Mouse (Mus musculus) kidney, embryonic 16.5 days (tissue): ENCODE measurements at regions not wholly inside any gene's neighbourhood (a gene's known extent, or its start where the extent isn't known, plus 50 kb on each side); places are given as distances from the start of the nearest gene placed in this dataset.

Experiments
- ATAC-seq: fragments of 200-750 bp; cut with Nextera tagmentation; 2 replicates; pipeline ENCODE4 v1.8.0; 2017; ENCODE audit warnings: moderate TSS enrichment; ENCODE audit not compliant: low FRiP score, low TSS enrichment
- H3K27ac ChIP-seq: fragments of 300-500 bp; sonication (generic); 2 replicates; pipeline ENCODE4 v1.5.1; 2014; ENCODE audit warnings: low read length
- H3K27me3 ChIP-seq: fragments of 300-500 bp; sonication (generic); 2 replicates; pipeline ENCODE4 v1.6.1; 2014; ENCODE audit warnings: low read length, control low read depth, mixed read lengths; ENCODE audit not compliant: insufficient read depth
- H3K36me3 ChIP-seq: fragments of 300-500 bp; sonication (generic); 2 replicates; pipeline ENCODE4 v1.6.1; 2014; ENCODE audit warnings: low read length, control low read depth, mixed read lengths; ENCODE audit not compliant: insufficient read depth
- H3K4me1 ChIP-seq: fragments of 300-500 bp; sonication (generic); 2 replicates; pipeline ENCODE4 v1.6.1; 2014; ENCODE audit warnings: low read length, control low read depth, mixed read lengths; ENCODE audit not compliant: insufficient read depth
- H3K4me2 ChIP-seq: fragments of 300-500 bp; sonication (generic); replicated peaks from 2 replicates; pipeline ENCODE4 v1.6.1; 2014; ENCODE audit warnings: low read depth, low read length
- H3K4me3 ChIP-seq: fragments of 300-500 bp; sonication (generic); 2 replicates; pipeline ENCODE4 v1.5.1; 2014; ENCODE audit warnings: mild to moderate bottlenecking, low read length
- H3K9ac ChIP-seq: fragments of 300-500 bp; sonication (generic); replicated peaks from 2 replicates; pipeline ENCODE4 v1.6.1; 2014; ENCODE audit warnings: low read length
- H3K9me3 ChIP-seq: fragments of 300-500 bp; sonication (generic); 2 replicates; pipeline ENCODE4 v1.6.1; 2016; ENCODE audit warnings: low read length, control low read depth
- WGBS: fragments of 180-500 bp; shearing (Covaris S2); extraction: QIAGEN DNeasy Blood & Tissue Kit; methylation state at CpG from one replicate; pipeline ENCODE4 v1.1.7; 2014; 5-methylcytosine and 5-hydroxymethylcytosine counted together

DNA sequence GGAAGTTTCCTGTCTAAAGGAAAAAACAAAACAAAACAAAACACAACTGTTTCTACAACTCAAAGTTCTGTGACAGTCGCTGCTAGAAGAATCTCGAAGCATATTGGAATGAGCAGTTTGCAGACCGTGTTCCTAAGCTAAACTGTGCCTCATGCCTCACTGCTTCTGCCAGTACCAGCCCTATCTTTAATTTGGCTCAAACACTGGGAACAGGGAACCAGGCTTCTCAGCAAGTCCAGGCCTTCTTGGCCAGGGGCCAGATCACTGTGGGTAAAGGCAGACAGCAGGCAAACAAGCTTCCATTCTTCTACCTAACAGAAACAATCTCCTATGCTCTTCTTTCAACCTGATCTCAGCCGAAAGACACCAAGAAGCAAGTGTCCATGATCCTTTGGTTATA is 56.5 kb downstream of the Tmsb4x start:
- H3K9me3 ChIP-seq = no peaks in the 10 kb centered on the region
- H3K27me3 ChIP-seq = peaks cover 21% of the 10 kb centered on the region
- H3K4me1 ChIP-seq = no peaks in the 10 kb centered on the region
- no peak overlapping the region for H3K27ac ChIP-seq
- H3K36me3 ChIP-seq = no peaks in the 10 kb centered on the region
- 74% methylated on average over 4 of the region's 4 CpGs for WGBS
- H3K4me3 ChIP-seq = no peak overlapping the region
- no peak overlapping the region for H3K9ac ChIP-seq
- H3K4me2 ChIP-seq = no peak overlapping the region
- ATAC-seq = no peak

DNA sequence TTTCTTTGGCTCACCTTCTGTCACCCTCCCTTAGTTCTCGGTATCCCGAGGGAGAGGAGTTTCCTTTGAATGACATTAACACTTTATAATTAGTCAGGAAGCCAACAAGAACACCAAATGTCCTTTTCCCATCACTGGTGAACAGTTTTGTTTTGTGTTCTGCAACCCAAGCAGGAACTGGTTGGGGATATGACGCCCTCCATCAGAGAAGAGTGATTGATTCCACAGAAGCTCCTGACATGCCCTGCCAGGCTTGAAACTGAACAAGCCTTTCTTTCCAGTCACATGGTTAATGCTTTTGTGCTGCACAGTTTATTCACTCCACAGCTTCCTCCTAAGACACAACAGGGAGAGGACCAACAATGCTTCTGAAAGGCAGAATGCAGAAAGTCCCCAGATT is 57.8 kb downstream of the Tmsb4x start:
- Histone ChIP-seq H3K27me3 (peaks cover 29% of the 10 kb centered on the region), H3K4me2 (no peak overlapping the region), H3K9me3 (no peaks in the 10 kb centered on the region), H3K9ac (no peak overlapping the region), H3K4me1 (no peaks in the 10 kb centered on the region), H3K27ac (no peak overlapping the region), H3K4me3 (no peak overlapping the region), H3K36me3 (no peaks in the 10 kb centered on the region)
- no peak for ATAC-seq
- 73% methylated on average over 3 of the region's 3 CpGs for WGBS

DNA sequence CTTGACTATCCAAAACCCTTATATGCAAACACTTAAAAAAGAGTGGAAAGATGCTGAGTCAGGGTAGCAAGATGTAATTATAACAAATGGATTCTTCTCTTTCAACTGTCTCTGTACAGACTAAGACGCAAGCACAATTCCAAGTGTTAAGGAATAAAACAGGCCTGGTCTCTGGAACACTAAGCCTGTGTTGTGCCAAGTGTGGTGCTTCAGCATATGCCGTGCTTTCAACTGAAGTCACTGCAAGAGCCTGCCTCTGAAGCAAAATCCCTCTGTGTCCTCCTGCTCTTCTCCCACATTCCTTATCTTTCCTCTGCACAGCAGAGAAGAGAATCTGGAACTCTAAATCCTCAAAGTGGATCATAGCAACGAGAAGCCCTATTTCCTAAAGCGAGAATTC is 59.7 kb downstream of the Tmsb4x start:
- no peak overlapping the region for H3K4me2 ChIP-seq
- 90% methylated on average over 4 of the region's 4 CpGs for WGBS
- ATAC-seq = no peak
- H3K27me3 ChIP-seq = peaks cover 28% of the 10 kb centered on the region
- no peak overlapping the region for H3K27ac ChIP-seq
- H3K9ac ChIP-seq = no peak overlapping the region
- H3K9me3 ChIP-seq = no peaks in the 10 kb centered on the region
- no peaks in the 10 kb centered on the region for H3K36me3 ChIP-seq
- H3K4me1 ChIP-seq = no peaks in the 10 kb centered on the region
- no peak overlapping the region for H3K4me3 ChIP-seq

DNA sequence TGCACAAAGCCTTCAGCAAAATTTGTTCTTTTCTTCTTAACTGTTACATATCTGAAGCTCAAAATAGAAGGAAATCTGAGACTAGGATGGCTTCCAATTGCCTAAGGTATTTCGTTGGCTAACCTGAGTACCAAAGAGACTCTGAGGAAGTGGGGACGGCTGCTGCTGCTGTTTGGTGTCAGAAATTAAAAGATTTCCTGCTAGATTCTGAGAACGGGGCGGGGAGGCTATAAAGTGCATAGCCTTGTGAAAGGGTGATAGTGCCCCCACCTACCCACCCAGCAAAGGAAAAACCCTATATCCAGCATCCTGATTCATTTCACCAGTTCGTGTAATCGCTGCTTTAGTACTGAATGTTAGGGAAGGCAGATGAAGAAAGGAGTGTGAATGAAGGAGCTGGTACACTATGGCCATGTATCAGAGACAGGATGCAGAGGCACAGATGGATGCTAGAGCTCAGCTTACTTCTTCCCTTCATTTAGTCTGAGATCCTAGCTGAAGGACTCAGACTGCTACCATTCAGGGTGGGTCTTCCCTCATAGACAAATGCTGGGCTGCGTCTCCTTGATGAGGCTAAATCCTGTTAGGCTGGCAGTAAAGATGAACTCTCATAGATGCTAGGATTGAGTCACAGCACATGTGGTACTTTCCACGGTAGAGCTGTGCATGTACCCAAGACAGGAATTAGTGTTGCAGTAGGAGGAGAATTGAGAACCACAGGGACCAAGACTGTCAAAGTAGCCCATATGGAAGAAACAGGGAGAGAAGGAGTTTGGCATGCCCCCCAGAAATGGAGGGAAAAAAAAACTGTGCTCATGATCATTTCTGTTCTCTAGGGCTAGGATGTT is 62.4 kb downstream of the Tmsb4x start:
- H3K4me1 ChIP-seq = no peaks in the 10 kb centered on the region
- no peak overlapping the region for H3K9ac ChIP-seq
- no peaks in the 10 kb centered on the region for H3K9me3 ChIP-seq
- no peaks in the 10 kb centered on the region for H3K36me3 ChIP-seq
- no peak for ATAC-seq
- peaks cover 26% of the 10 kb centered on the region for H3K27me3 ChIP-seq
- H3K4me2 ChIP-seq = no peak overlapping the region
- H3K4me3 ChIP-seq = no peak overlapping the region
- no peak overlapping the region for H3K27ac ChIP-seq
- 73% methylated on average over 8 of the region's 8 CpGs for WGBS

DNA sequence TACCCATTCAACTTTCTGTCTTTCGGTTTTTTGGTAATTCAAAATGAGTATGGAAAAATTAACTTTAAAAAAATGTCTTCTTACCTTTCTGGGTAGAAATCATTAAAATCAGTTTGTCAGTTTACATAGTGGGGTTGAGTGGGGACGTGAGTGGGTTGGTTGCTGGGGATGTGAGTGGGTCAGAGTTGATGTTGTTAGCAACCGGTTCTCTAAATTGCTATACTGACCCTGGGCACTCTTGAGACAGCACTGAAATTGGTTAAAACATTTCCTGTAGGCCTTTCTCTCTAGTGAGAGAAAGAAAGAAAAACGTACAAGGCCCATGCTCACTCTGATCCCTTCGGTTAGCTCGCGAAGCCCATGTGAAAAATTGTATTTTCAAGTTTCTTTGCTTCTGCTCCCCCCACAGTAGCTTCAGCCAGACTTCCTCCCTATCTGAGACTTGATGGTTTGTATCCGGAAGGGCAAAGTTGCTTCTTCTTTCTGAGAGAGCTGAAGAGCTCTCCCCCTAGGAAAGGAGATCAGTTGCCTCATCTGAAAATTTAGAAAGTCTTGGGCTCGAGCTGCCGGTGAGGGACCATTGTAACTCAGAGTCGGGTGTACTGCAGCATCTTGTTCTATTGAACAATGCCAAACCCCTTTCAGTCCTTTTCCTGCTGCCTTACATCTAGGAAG is 63.5 kb downstream of the Tmsb4x start:
- no peaks in the 10 kb centered on the region for H3K9me3 ChIP-seq
- 78% methylated on average over 11 of the region's 11 CpGs for WGBS
- H3K36me3 ChIP-seq = no peaks in the 10 kb centered on the region
- H3K4me3 ChIP-seq = no peak overlapping the region
- H3K9ac ChIP-seq = no peak overlapping the region
- H3K4me2 ChIP-seq = no peak overlapping the region
- peaks cover 21% of the 10 kb centered on the region for H3K27me3 ChIP-seq
- H3K27ac ChIP-seq = no peak overlapping the region
- H3K4me1 ChIP-seq = no peaks in the 10 kb centered on the region
- ATAC-seq = no peak

DNA sequence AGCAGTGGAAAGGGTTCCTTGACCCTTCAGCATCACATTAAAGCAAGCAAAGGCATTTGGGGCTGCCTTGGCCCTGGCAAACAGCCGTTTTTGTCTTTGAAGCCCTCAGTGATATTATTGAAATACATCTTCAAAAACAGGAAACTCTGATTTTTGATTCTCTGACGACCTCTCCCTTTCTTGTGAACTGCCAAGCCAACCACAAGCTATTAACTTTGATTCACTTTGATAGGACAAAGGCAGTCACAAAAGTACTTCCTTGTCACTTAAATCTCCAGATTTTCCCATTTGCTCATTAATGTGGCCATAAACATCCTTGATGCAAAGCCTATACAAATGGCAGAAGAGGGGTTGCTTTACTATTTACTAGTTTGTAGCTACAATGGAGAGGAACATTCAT is 70.0 kb downstream of the Tmsb4x start:
- Histone ChIP-seq H3K36me3 (no peaks in the 10 kb centered on the region), H3K4me3 (no peak overlapping the region), H3K9me3 (no peaks in the 10 kb centered on the region), H3K9ac (no peak overlapping the region), H3K4me1 (no peaks in the 10 kb centered on the region), H3K27me3 (peaks cover 22% of the 10 kb centered on the region; the same call in 1 of the 2 replicates), H3K4me2 (no peak overlapping the region), H3K27ac (no peak overlapping the region)
- no peak for ATAC-seq
- whole genome bisulfite sequencing = 56% methylated on average over 2 of the region's 2 CpGs

DNA sequence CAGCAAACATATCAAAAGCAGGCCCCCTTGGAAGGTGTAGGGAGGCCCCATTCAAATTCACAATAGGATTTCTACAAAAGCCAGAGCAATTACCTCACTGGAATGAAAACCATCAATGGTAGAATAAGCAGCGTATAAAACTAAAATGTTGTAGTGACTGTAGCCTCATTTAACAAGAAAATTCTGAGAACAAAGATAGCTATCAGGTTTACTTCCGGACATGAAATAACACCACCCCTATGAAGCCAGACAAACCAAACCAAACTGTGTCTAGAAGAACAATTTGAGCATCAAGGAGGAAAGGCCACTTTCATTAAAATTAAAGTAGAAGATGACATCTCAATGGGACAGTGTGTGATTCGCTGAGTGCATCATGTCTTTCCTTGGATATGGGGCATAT is 74.9 kb downstream of the Tmsb4x start:
- Histone ChIP-seq H3K4me3 (no peak overlapping the region), H3K9me3 (no peaks in the 10 kb centered on the region), H3K4me2 (no peak overlapping the region), H3K9ac (no peak overlapping the region), H3K36me3 (no peaks in the 10 kb centered on the region), H3K27me3 (peaks cover 46% of the 10 kb centered on the region; the same call in 1 of the 2 replicates), H3K4me1 (no peaks in the 10 kb centered on the region), H3K27ac (no peak overlapping the region)
- no peak for ATAC-seq
- WGBS = 92% methylated on average over 3 of the region's 3 CpGs

DNA sequence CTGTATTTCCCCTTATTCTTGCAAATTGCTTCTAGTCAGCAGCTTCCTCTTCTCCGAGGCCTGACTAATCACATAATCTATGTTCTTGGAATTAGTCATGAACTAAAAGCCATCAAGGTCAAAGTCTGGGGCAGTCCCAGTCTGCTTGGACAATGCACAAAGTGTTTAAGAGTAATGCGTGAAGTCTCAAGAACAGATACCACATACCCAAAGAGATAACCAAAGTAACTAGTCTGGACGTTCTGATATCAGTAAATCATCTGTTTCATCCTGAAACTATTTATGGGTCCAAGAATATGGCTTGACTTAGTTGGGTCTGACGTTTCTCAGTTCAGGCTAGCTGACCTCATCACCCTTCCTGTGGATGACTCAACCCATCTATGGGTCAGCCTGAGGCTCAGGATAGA is 76.1 kb downstream of the Tmsb4x start:
- Histone ChIP-seq H3K27me3 (peaks cover 38% of the 10 kb centered on the region; the same call in 1 of the 2 replicates), H3K27ac (no peak overlapping the region), H3K4me3 (no peak overlapping the region), H3K4me1 (no peaks in the 10 kb centered on the region), H3K9me3 (no peaks in the 10 kb centered on the region), H3K4me2 (no peak overlapping the region), H3K36me3 (no peaks in the 10 kb centered on the region), H3K9ac (no peak overlapping the region)
- no peak for ATAC-seq
- WGBS = 59% methylated on average over 4 of the region's 4 CpGs

DNA sequence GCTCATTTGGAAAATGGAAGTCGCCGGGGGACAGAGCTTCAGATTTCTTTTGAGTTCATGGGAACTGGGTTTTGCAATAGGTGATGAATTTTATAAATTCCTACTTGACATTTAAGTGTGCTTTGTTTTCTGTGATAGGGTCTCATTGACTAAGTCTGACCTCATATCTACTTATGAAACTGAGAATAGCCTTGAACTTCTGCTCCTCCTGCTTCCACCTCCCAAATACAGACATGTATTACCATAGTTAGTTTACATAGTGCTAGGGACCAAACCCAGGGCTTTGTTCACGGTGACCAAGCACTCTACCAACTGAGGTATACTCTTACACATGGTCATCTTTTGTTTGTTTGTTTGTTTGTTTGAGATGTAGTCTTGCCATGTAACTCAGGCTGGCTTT is 77.8 kb downstream of the Tmsb4x start:
- H3K9ac ChIP-seq = no peak overlapping the region
- peaks cover 32% of the 10 kb centered on the region; the same call in 1 of the 2 replicates for H3K27me3 ChIP-seq
- H3K27ac ChIP-seq = no peak overlapping the region
- H3K9me3 ChIP-seq = no peaks in the 10 kb centered on the region
- H3K4me2 ChIP-seq = no peak overlapping the region
- no peaks in the 10 kb centered on the region for H3K4me1 ChIP-seq
- 90% methylated on average over 3 of the region's 3 CpGs for WGBS
- no peaks in the 10 kb centered on the region for H3K36me3 ChIP-seq
- no peak overlapping the region for H3K4me3 ChIP-seq
- no peak for ATAC-seq

DNA sequence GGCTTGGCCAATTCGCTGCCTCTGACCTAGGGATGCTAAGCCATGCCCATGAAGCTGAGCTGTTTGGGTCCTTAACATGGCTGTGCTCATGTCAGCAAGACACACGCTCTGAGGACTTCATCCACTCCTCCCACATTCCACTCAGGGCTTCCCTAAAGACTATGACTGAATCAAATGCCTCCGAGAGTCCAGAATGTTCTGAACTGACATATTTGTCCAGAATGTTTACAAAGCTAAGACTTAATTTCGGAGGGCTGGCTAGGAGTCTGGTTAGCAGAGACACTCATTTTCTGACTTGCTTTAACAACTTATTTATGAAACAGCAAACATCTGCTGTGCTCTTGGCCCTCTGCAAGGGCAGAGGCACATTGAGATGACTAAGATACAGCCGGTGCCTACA is 78.5 kb downstream of the Tmsb4x start:
- Histone ChIP-seq H3K4me1 (no peaks in the 10 kb centered on the region), H3K36me3 (no peaks in the 10 kb centered on the region), H3K9ac (no peak overlapping the region), H3K4me3 (no peak overlapping the region), H3K4me2 (no peak overlapping the region), H3K27me3 (peaks cover 32% of the 10 kb centered on the region; the same call in 1 of the 2 replicates), H3K27ac (no peak overlapping the region), H3K9me3 (no peaks in the 10 kb centered on the region)
- ATAC-seq = no peak
- 76% methylated on average over 5 of the region's 5 CpGs for WGBS
